Mouse (Mus musculus) neural tube, embryonic 12.5 days (tissue): ENCODE results near the gene Napb. TPM values are rescaled to one million over a fixed set of nuclear protein-coding genes. Genes with fewer than 3 reads are reported as not detected.

ENCODE experiments used
- ATAC-seq: fragments of 200-750 bp; cut with Nextera tagmentation; 2 replicates; pipeline ENCODE4 v1.8.0; 2017; ENCODE audit warnings: low read depth, mild to moderate bottlenecking, moderate TSS enrichment, moderate library complexity; ENCODE audit not compliant: low FRiP score
- H3K27ac ChIP-seq: fragments of 300-500 bp; sonication (generic); 2 replicates; pipeline ENCODE4 v1.5.1; 2016
- H3K27me3 ChIP-seq: fragments of 300-500 bp; sonication (generic); replicated peaks from 2 replicates; pipeline ENCODE4 v1.6.1; 2016; ENCODE audit warnings: mild to moderate bottlenecking
- H3K36me3 ChIP-seq: fragments of 300-500 bp; sonication (generic); 2 replicates; pipeline ENCODE4 v1.6.1; 2016; ENCODE audit warnings: mild to moderate bottlenecking
- H3K4me1 ChIP-seq: fragments of 300-500 bp; sonication (generic); 2 replicates; pipeline ENCODE4 v1.6.1; 2016
- H3K4me2 ChIP-seq: fragments of 300-500 bp; sonication (generic); replicated peaks from 2 replicates; pipeline ENCODE4 v1.6.1; 2016; ENCODE audit warnings: mild to moderate bottlenecking
- H3K4me3 ChIP-seq: fragments of 300-500 bp; sonication (generic); 2 replicates; pipeline ENCODE4 v1.5.1; 2016
- H3K9ac ChIP-seq: fragments of 300-500 bp; sonication (generic); 2 replicates; pipeline ENCODE4 v1.6.1; 2016; ENCODE audit warnings: mild to moderate bottlenecking
- H3K9me3 ChIP-seq: fragments of 300-500 bp; sonication (generic); 2 replicates; pipeline ENCODE4 v1.6.1; 2016; ENCODE audit warnings: mild to moderate bottlenecking
- WGBS: fragments of 180-500 bp; shearing (Covaris S2); methylation state at CpG from one replicate; pipeline ENCODE4 v1.1.7; 2016; 5-methylcytosine and 5-hydroxymethylcytosine counted together
- polyA plus RNA-seq: library from polyadenylated mRNA; unstranded; fragments of >200 nt; fragmentation: Nextera tagmentation; extraction: Ambion mirVana; gene quantifications from 2 replicates; pipeline ENCODE4 v1.2.1, GENCODE M21; 2016

Napb gene
- polyA plus RNA-seq, 1 experiment from 2014 or later = 33.0 TPM

- no peak for ATAC-seq
- WGBS = 97% methylated on average over 2 of the region's 2 CpGs
- H3K36me3 ChIP-seq = peaks cover 55% of the 10 kb centered on the region
Observed at GRCm38 (mm10) chr2:148684972-148685371, 47.3 kb downstream of the Napb start.

GRCm38 (mm10) chr2:148683031-148683430 lies 49.2 kb downstream of the Napb start:
- no peak for ATAC-seq
- no peak overlapping the region for H3K9ac ChIP-seq

More at GRCm38 (mm10) chr2:148684972-148685371, 47.3 kb downstream of the Napb start:
- no peak overlapping the region for H3K9ac ChIP-seq
- peaks cover 14% of the 10 kb centered on the region for H3K4me1 ChIP-seq
- no peak overlapping the region for H3K4me2 ChIP-seq
- H3K27me3 ChIP-seq = no peaks in the 10 kb centered on the region
- no peak overlapping the region for H3K4me3 ChIP-seq
- no peaks in the 10 kb centered on the region for H3K9me3 ChIP-seq
- no peak overlapping the region for H3K27ac ChIP-seq

DNA sequence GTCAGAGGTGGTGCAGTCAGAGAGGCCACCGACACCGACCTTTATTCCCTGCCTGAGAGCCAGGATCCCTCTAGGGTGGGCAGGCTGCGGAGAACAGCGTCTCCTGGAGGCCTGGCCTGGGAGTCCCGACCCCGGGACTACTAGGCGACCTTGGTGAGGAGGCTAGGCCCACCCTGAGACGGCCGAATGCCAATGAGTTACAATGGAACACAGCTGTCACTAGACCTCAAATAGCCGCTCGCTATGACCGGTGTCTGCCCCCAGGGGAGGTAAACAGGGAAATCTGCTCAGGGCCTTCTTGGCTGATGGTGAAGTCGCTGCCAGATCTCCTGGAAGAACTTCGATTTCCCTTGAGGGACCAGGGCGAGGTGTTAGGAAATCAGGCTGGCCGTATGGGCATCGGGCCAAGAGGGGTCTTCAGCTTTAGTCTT lies 50.8 kb downstream of the Napb start:
- ATAC-seq = peak; percentile 70
- H3K4me3 ChIP-seq = peak overlapping the region; percentile 71
- WGBS = 12% methylated on average over 17 of the region's 17 CpGs
- peaks cover 30% of the 10 kb centered on the region for H3K36me3 ChIP-seq
- H3K4me2 ChIP-seq = peak overlapping the region; percentile 90
- 0 out of 2 replicates have a peak overlapping the region, but pooled peaks have one; percentile 53 for H3K27ac ChIP-seq
- no peaks in the 10 kb centered on the region for H3K27me3 ChIP-seq
- peaks cover 33% of the 10 kb centered on the region for H3K4me1 ChIP-seq
- H3K9me3 ChIP-seq = no peaks in the 10 kb centered on the region
- peak overlapping the region; percentile 71 for H3K9ac ChIP-seq

More at GRCm38 (mm10) chr2:148683031-148683430, 49.2 kb downstream of the Napb start:
- H3K27me3 ChIP-seq = no peaks in the 10 kb centered on the region
- H3K36me3 ChIP-seq = peaks cover 40% of the 10 kb centered on the region
- no peak overlapping the region for H3K27ac ChIP-seq
- H3K4me1 ChIP-seq = peaks cover 32% of the 10 kb centered on the region
- WGBS = 94% methylated on average over 1 of the region's 1 CpGs
- H3K9me3 ChIP-seq = no peaks in the 10 kb centered on the region
- no peak overlapping the region for H3K4me2 ChIP-seq
- H3K4me3 ChIP-seq = no peak overlapping the region

- H3K4me3 ChIP-seq = peak within 1 kb of the TSS; percentile 71
- no peaks in the 10 kb centered on the region for H3K27me3 ChIP-seq
- no peaks in the 10 kb centered on the region for H3K9me3 ChIP-seq
- H3K27ac ChIP-seq = peak within 1 kb of the TSS; percentile 53; the same call in 1 of the 2 replicates
- ATAC-seq = peak; percentile 91
- H3K4me1 ChIP-seq = peaks cover 33% of the 10 kb centered on the region
- H3K36me3 ChIP-seq = peaks cover 31% of the 10 kb centered on the region
- H3K9ac ChIP-seq = peak within 1 kb of the TSS; percentile 71
- peak within 1 kb of the TSS; percentile 90 for H3K4me2 ChIP-seq
- WGBS = under 1% methylated on average over 39 of the region's 39 CpGs
Observed at GRCm38 (mm10) chr2:148680775-148681291, 51.4 kb downstream of the Napb start, which contains the start of gene Gzf1. TSS of gene Gzf1 (plus strand) at chr2:148681023.

DNA sequence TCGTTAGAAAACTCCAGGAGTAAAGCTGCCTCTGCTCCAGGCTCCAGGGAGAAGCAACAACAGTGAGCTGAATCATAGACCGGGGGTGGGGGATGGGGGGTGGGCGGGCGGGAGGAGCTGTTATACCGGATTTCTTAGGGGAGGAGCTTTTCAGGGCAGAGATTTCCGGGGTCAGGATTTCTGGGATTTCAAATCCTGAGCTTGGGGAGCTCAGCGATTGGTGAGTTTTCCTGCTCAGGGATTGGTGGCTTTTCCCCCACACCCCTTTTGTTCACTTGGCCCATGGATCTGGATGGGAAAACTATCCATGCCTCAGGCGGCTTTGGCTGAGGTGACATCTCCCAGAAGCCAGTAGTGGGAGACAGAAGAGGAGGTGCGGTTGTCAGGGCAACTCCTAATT lies 52.9 kb downstream of the Napb start:
- WGBS = 2% methylated on average over 9 of the region's 9 CpGs
- H3K36me3 ChIP-seq = peaks cover 28% of the 10 kb centered on the region
- ATAC-seq = peak; percentile 3
- peaks cover 33% of the 10 kb centered on the region for H3K4me1 ChIP-seq
- no peaks in the 10 kb centered on the region for H3K27me3 ChIP-seq
- peak overlapping the region; percentile 18; the same call in 1 of the 2 replicates for H3K4me3 ChIP-seq
- H3K9ac ChIP-seq = no peak overlapping the region
- H3K9me3 ChIP-seq = no peaks in the 10 kb centered on the region
- peak overlapping the region; percentile 90 for H3K4me2 ChIP-seq
- H3K27ac ChIP-seq = peak overlapping the region; percentile 23; the same call in 1 of the 2 replicates

- ATAC-seq = peak; percentile 51
- 6% methylated on average over 26 of the region's 26 CpGs for WGBS
- Histone ChIP-seq H3K27me3 (no peaks in the 10 kb centered on the region), H3K27ac (peak overlapping the region; percentile 46; the same call in 1 of the 2 replicates), H3K9me3 (no peaks in the 10 kb centered on the region), H3K4me3 (peak overlapping the region; percentile 42), H3K4me2 (peak overlapping the region; percentile 90), H3K9ac (0 out of 2 replicates have a peak overlapping the region, but pooled peaks have one; percentile 26), H3K4me1 (peaks cover 45% of the 10 kb centered on the region), H3K36me3 (peaks cover 18% of the 10 kb centered on the region)
Observed at GRCm38 (mm10) chr2:148677801-148678200, 54.5 kb downstream of the Napb start.

DNA sequence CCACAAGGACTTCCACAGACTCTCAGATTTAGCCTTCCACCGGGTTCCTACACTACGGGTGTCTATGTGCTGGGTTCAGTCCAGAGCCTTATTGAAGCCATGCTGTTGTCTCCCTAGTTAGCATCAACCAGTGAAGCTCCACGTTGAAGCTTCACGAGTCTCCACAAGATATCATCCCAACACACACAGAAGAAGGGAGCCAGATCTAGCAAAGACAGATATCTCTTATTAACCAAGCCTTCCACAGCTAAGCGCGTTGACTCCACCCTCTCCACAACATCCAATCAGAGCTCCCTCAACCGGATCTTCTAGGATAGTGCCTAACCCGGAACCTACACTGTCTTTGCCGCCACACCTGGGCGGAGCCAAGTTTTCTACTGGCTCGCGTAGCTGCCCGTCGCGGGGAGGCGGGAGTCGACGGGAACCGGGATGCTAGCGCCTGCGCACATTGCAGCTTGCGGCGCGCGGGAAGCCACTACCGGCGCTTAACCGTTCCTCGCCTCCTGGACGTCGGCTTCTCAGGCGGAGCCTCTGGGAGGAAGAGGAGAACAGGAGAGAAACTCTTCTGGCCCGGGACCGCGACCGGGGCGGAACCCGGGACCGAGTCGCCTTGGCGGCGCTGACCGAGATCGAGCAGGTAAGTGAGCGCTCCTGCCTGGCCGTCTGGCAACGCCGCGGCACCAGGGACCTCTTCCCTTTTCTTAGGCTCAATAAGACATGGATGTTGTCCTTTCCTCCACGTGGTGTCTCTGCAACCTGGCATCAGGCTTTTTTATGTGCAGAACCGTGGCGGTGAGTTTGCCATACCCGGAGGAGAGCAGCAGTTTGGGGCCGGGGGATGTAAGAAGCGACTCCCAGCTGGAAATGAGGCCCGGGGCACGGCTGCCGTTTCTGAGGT lies 59.8 kb downstream of the Napb start, which contains the start of gene Nxt1:
TSS of gene Nxt1 (plus strand) at position 403 of the 898 bp plus-strand sequence.
- Histone ChIP-seq H3K9me3 (no peaks in the 10 kb centered on the region), H3K4me2 (peak within 1 kb of the TSS; percentile 88), H3K36me3 (peaks cover 18% of the 10 kb centered on the region), H3K27ac (0 out of 2 replicates have a peak within 1 kb of the TSS, but pooled peaks have one; percentile 50), H3K9ac (peak within 1 kb of the TSS; percentile 70), H3K4me1 (peaks cover 15% of the 10 kb centered on the region; the same call in 1 of the 2 replicates), H3K4me3 (peak within 1 kb of the TSS; percentile 77), H3K27me3 (no peaks in the 10 kb centered on the region)
- WGBS = 1% methylated on average over 58 of the region's 58 CpGs
- ATAC-seq = peak; percentile 100

DNA sequence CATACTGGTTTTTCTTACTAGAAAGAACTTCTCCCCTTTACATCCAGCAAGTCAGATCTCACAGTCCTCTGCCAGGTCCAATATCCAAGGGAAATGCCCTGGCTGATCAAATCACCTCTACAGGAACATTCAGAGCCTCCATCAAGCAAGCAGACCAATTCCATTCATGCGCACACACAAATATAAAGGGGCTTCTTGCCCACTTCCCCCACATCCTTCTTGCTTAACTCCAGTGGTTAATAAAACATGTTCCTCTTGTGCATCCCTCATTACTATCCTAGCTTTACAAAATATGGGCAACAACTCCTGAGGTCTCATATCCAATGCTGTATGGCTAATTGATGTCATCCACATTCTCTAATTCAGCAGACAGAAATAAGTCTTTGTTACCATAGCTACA lies 68.8 kb downstream of the Napb start:
- no peak overlapping the region for H3K9ac ChIP-seq
- no peaks in the 10 kb centered on the region for H3K9me3 ChIP-seq
- H3K36me3 ChIP-seq = no peaks in the 10 kb centered on the region
- 96% methylated on average over 1 of the region's 1 CpGs for WGBS
- no peak overlapping the region for H3K4me3 ChIP-seq
- ATAC-seq = no peak
- no peaks in the 10 kb centered on the region for H3K4me1 ChIP-seq
- H3K27me3 ChIP-seq = no peaks in the 10 kb centered on the region
- no peak overlapping the region for H3K27ac ChIP-seq
- H3K4me2 ChIP-seq = no peak overlapping the region

GRCm38 (mm10) chr2:148654961-148655360 lies 77.3 kb downstream of the Napb start:
- Histone ChIP-seq H3K4me1 (peaks cover 2% of the 10 kb centered on the region; the same call in 1 of the 2 replicates), H3K4me2 (no peak overlapping the region), H3K36me3 (no peaks in the 10 kb centered on the region), H3K27me3 (no peaks in the 10 kb centered on the region), H3K9ac (no peak overlapping the region), H3K4me3 (no peak overlapping the region), H3K27ac (no peak overlapping the region), H3K9me3 (no peaks in the 10 kb centered on the region)
- WGBS = 8% methylated on average over 3 of the region's 3 CpGs
- ATAC-seq = peak; percentile 52; the same call in 1 of the 2 replicates

DNA sequence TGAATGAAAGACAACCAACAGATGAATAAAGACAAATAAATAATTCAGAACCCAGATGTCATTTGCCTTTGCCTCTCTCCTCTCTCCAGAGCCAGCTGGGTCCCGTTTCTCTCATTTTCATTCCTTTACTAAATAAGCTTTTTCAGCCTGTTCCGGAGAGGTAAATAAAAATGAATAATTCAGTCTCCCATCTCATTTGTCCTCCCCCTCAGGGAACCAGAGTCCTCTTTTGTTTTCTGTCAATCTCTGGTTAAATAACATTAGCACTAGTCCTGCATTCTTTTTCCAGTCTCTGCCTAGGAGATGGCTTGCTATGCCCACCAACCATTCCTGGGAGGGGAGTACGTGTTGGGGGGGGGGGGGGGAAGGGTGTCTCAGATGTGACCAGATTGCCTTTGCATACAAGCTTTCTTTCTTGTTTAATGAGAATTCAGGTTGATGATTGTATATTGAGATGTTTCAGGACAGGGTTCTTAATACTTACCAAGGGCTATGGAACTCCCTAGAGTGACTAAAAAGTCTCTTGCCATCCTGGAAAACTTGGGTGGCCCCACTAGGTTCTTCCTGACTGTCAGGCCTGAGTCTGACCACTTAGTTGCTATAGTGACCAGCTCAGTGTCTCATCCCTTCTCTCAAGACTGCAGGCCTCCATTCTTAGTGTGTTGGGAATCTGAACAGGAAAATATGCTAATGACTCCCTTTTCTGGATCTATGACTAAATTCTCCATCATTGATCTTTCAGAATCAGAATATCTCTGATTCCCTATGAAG lies 81.5 kb downstream of the Napb start:
- H3K27me3 ChIP-seq = no peaks in the 10 kb centered on the region
- H3K9me3 ChIP-seq = no peaks in the 10 kb centered on the region
- no peak overlapping the region for H3K4me2 ChIP-seq
- 20% methylated on average over 3 of the region's 3 CpGs for WGBS
- no peak overlapping the region for H3K4me3 ChIP-seq
- ATAC-seq = peak; percentile 66
- peaks cover 2% of the 10 kb centered on the region; the same call in 1 of the 2 replicates for H3K4me1 ChIP-seq
- H3K9ac ChIP-seq = no peak overlapping the region
- no peak overlapping the region for H3K27ac ChIP-seq
- H3K36me3 ChIP-seq = no peaks in the 10 kb centered on the region

DNA sequence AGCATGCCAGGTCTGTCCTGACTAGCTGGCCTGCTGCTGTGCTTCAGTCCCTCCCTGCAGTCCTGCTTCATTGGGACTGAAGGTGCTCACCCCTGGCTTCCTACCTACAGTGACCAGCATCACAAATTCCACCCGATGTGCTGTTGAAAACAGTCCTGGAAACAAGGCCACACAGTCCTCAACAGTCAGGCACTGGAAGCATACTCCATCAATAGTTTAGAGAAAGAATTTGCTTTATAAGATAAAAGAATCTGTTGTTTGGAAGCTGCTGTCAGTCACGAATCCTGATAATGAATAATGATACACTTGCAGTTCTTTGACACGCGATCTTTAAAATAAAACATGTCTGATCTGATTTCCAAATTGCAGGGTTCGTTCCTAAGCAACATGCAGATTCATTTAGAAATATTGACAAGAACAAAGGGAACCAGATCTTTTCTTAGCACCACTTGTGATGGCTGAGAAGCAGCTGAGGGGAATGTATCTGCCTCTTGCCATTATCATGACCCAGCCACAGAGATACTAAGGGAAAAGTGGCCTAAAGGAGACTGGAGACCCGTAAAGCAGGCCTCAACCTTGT lies 87.8 kb downstream of the Napb start:
- H3K36me3 ChIP-seq = no peaks in the 10 kb centered on the region
- H3K4me2 ChIP-seq = no peak overlapping the region
- no peaks in the 10 kb centered on the region for H3K27me3 ChIP-seq
- H3K27ac ChIP-seq = no peak overlapping the region
- ATAC-seq = no peak
- H3K9me3 ChIP-seq = no peaks in the 10 kb centered on the region
- H3K4me1 ChIP-seq = no peaks in the 10 kb centered on the region
- no peak overlapping the region for H3K4me3 ChIP-seq
- H3K9ac ChIP-seq = no peak overlapping the region
- 90% methylated on average over 6 of the region's 6 CpGs for WGBS
